Mouse (Mus musculus) C2C12 (cell line): ENCODE results near the gene Spef1. TPM values are rescaled to one million over a fixed set of nuclear protein-coding genes. Genes with fewer than 3 reads are reported as not detected.
"Not testable (repeated sequence)": the region's sequence is repeated elsewhere in the genome, so short reads cannot be mapped to it uniquely, and the experiment has no call there.

Source experiments
- H3K27me3 ChIP-seq: one replicate; pipeline ENCODE4 v1.6.1; 2011; ENCODE audit not compliant: control insufficient read depth, insufficient read depth, insufficient read length
- H3K36me3 ChIP-seq: one replicate; pipeline ENCODE4 v1.6.1; 2011; ENCODE audit not compliant: control insufficient read depth, insufficient read depth
- H3K4me3 ChIP-seq: one replicate; pipeline ENCODE4 v1.5.1; 2011; ENCODE audit warnings: mild to moderate bottlenecking, control low read depth; ENCODE audit not compliant: poor library complexity, insufficient read depth, severe bottlenecking
- H3K79me2 ChIP-seq: one replicate; pipeline ENCODE4 v1.6.1; 2011; ENCODE audit not compliant: control insufficient read depth, insufficient read depth
- H3K79me3 ChIP-seq: one replicate; pipeline ENCODE4 v1.6.1; 2011; ENCODE audit warnings: low read depth, control low read depth
- H3ac ChIP-seq: one replicate; pipeline ENCODE3; 2011; ENCODE audit warnings: low read depth; ENCODE audit not compliant: control insufficient read depth, insufficient read length
- CEBPB ChIP-seq: IDR thresholded peaks from one replicate; pipeline ENCODE4 v1.6.1; 2011; ENCODE audit warnings: low read depth, mild to moderate bottlenecking, control low read depth, moderate library complexity
- CTCF ChIP-seq: IDR thresholded peaks from one replicate; pipeline ENCODE4 v1.5.1; 2011; ENCODE audit not compliant: control insufficient read depth, insufficient read depth, insufficient read length
- FOSL1 ChIP-seq: IDR thresholded peaks from one replicate; pipeline ENCODE4 v1.8.0; 2011; ENCODE audit warnings: mild to moderate bottlenecking, low read length; ENCODE audit not compliant: poor library complexity, insufficient read depth, severe bottlenecking
- MAX ChIP-seq: IDR thresholded peaks from one replicate; pipeline ENCODE4 v1.6.1; 2011; ENCODE audit warnings: mild to moderate bottlenecking, control low read depth
- MYOD1 ChIP-seq: IDR thresholded peaks from one replicate; pipeline ENCODE4 v1.6.1; 2011; ENCODE audit warnings: low read depth; ENCODE audit not compliant: control insufficient read depth, insufficient read length
- MYOG ChIP-seq: IDR thresholded peaks from one replicate; pipeline ENCODE4 v1.6.1; 2011; ENCODE audit not compliant: control insufficient read depth, insufficient read length; ENCODE audit errors: extremely low read depth
- USF1 ChIP-seq: IDR thresholded peaks from one replicate; pipeline ENCODE4 v1.6.1; 2011; ENCODE audit warnings: low read depth, mild to moderate bottlenecking, control low read depth, moderate library complexity
- polyA plus RNA-seq: library from polyadenylated mRNA; unstranded; fragments of >200 nt; fragmentation: generic; extraction: Trizol; gene quantifications from one replicate; pipeline ENCODE4 v1.2.1, GENCODE M21; 2012; ENCODE audit warnings: missing spikeins

Spef1 gene
- polyA plus RNA-seq, 1 experiment, result 7.6 TPM

DNA sequence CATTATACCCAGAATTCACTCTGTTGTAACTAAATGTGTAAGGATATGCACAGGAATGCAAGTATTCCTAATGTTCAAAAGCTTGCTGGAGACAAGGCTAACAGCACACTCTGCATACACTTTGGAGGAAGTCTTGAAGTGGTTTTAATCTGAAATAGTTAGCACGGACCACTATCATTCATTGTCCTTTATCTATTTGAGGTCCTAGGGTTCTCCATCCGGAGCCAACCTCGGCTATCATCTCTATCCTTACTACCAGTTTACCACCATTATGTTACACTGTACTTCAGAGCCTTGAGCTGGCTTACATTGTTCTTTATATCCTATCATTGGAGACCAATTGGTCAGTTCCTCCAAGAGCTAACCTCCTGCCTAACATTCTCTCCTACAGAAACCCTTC, 40.2 kb upstream of the Spef1 start:
- Histone ChIP-seq H3K79me3 (no peaks in the 10 kb centered on the region), H3K27me3 (no peaks in the 10 kb centered on the region), H3K4me3 (no peak overlapping the region), H3ac (no peak overlapping the region), H3K79me2 (no peaks in the 10 kb centered on the region), H3K36me3 (no peaks in the 10 kb centered on the region)
- no peak for TF ChIP-seq USF1

DNA sequence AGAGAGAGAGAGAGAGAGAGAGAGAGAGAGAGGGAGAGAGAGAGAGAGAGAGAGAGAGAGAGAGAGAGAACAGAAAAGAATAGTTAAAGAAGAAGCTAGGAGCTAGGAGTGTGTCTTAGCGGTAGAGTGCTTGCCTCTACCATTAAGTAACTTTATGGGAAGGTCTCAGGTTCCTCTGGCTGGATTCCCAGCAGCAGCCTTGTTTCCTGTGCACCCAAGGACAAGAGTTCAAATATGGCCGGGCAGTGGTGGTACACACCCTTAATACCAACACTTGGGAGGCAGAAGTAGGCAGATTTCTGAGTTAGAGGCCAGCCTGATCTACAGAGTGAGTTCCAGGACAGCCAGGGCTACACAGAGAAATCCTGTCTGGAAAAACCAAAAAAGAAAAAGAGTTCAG, 39.6 kb upstream of the Spef1 start:
- not testable (repeated sequence) for H3ac ChIP-seq, H3K79me3 ChIP-seq, H3K36me3 ChIP-seq, H3K79me2 ChIP-seq, H3K27me3 ChIP-seq, H3K4me3 ChIP-seq

DNA sequence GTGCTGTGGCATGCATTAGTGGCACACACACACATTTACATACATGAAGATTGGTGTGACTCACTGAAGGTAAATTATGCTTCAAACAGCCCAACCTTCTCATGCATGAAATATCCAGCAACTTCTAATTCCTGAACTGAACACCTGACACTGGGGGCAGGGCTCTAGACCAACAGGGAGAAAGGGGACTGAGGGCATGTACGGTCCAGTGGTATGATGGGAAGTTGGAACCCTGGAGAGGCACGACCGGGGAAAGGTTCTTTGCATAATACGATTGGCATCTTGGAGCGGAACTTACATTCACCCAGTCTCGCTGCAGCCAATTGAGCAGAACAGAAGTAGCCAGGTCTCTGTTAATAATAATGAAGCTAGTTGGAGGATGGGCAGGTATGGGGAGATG, 38.1 kb upstream of the Spef1 start:
- Histone ChIP-seq H3K79me3 (no peaks in the 10 kb centered on the region), H3K79me2 (no peaks in the 10 kb centered on the region), H3K27me3 (no peaks in the 10 kb centered on the region), H3K4me3 (no peak overlapping the region), H3K36me3 (no peaks in the 10 kb centered on the region), H3ac (no peak overlapping the region)
- TF ChIP-seq CEBPB, result no peak
- no peak for TF ChIP-seq MYOD1
- TF ChIP-seq MYOG, result no peak
- no peak for TF ChIP-seq FOSL1
- TF ChIP-seq CTCF, result no peak
- TF ChIP-seq USF1, result no peak
- no peak for TF ChIP-seq MAX

DNA sequence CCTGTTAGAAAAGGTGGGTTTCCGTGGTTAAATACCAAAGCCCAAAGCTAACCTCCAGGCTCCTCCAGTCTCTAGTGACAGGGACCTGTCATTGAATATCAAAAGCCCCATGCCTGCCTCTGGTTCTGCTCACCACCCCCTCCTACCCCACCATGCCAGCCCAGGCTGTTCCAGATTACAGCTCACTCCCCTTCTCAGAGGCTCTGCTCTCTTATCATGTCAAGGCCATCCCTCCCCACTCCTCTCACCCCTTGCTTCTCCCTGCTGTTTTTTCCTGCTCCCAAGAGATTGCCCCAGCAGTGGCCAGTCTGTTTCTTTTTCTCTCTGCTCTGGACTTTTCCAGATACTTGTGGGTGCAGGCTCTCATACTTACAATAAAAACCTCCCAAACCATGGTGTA, 36.5 kb upstream of the Spef1 start:
- Histone ChIP-seq H3K79me2 (no peaks in the 10 kb centered on the region), H3ac (no peak overlapping the region), H3K27me3 (no peaks in the 10 kb centered on the region), H3K36me3 (no peaks in the 10 kb centered on the region), H3K79me3 (no peaks in the 10 kb centered on the region), H3K4me3 (no peak overlapping the region)
- TF ChIP-seq MYOG (no peak), MYOD1 (no peak), FOSL1 (no peak), CEBPB (no peak), USF1 (no peak), CTCF (no peak), MAX (no peak)

DNA sequence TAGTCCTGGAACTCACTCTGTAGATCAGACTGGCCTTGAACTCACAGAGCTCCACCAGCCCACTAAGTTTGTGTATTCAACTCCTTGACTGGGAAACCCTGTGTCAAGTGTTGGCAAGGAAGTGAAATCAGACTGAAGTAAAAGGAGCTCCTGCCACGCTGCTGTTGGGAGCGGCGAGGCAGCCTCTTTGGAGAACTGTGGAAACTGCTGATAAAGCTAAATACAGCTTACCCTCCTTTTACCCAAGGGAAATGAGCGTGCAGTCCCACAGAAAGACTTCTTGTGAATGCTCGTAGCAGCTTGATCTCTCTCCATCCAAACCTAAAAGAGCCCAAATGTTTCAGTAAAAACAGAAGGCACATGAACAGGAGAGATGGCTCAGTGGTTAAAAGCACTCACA, 35.5 kb upstream of the Spef1 start:
- Histone ChIP-seq H3K27me3 (no peaks in the 10 kb centered on the region), H3K79me3 (no peaks in the 10 kb centered on the region), H3K79me2 (no peaks in the 10 kb centered on the region), H3ac (no peak overlapping the region), H3K36me3 (no peaks in the 10 kb centered on the region), H3K4me3 (no peak overlapping the region)
- no peak for TF ChIP-seq CTCF
- no peak for TF ChIP-seq FOSL1
- no peak for TF ChIP-seq CEBPB
- no peak for TF ChIP-seq USF1
- no peak for TF ChIP-seq MYOG
- TF ChIP-seq MAX, result no peak
- TF ChIP-seq MYOD1, result no peak

DNA sequence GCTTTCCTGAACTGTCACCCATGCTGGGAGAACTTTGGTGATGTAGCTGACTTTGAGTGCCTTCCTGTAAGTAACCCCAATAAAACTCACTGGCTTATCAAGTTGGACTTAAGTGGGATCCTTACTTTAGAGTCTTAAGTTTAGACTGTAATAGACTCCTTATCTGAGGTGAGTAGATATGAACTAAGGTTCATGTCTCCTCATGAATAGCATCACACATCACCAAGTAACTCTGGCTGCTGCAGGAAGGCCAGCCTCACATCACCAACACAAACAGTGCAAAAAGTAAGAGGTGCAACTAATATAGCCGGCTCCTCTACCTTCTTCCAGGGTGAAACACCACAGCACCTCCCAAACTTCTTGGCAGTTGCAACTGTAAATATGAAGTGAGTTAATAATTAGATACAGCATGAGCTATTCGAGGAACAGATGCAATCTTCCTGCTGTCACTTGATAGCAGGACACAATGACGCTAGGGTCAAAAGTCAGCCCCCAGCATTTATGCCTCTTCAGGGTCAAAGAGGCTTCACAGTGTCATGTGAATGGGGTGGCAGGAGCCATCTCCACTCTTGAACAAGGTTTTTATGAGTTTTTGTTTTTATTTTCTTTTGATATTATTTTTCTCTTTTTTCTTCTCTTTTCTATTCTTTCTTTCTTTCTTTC, 34.9 kb upstream of the Spef1 start:
- Histone ChIP-seq H3K79me3 (no peaks in the 10 kb centered on the region), H3K4me3 (no peak overlapping the region), H3K79me2 (no peaks in the 10 kb centered on the region), H3K27me3 (no peaks in the 10 kb centered on the region), H3K36me3 (no peaks in the 10 kb centered on the region), H3ac (no peak overlapping the region)
- TF ChIP-seq CEBPB, result no peak
- TF ChIP-seq FOSL1, result no peak
- TF ChIP-seq CTCF, result no peak
- no peak for TF ChIP-seq USF1
- TF ChIP-seq MYOG, result no peak
- no peak for TF ChIP-seq MYOD1
- no peak for TF ChIP-seq MAX
